Mouse (Mus musculus): Measurements from ENCODE around the gene Kif26b. TPM values are rescaled to one million over a fixed set of nuclear protein-coding genes. Genes with fewer than 3 reads are reported as not detected.

The Kif26b gene
- polyA plus RNA-seq, 1 experiment from 2014 or later = 8.7 TPM

Other genes with a start within 250 kb of the Kif26b start
- gene Cox20, start 210.0 kb upstream of the Kif26b start, polyA plus RNA-seq (2015; fragmentation: Nextera tagmentation; extraction: Ambion mirVana) = 91.0 and 97.8 TPM in 2 replicates
- 162 and 180 TPM in 2 replicates for gene Hnrnpu, start 191.3 kb upstream of the Kif26b start, polyA plus RNA-seq (2015; fragmentation: Nextera tagmentation; extraction: Ambion mirVana)
- gene Efcab2, start 123.0 kb upstream of the Kif26b start, polyA plus RNA-seq (2015; fragmentation: Nextera tagmentation; extraction: Ambion mirVana) = 12.4 and 13.3 TPM in 2 replicates

All from hindbrain, embryonic 16.5 days (tissue).